8 mouse cellular contexts compared by ENCODE assay signal in genomic region chr1:133735995-133736652, GRCm38 (mm10). TPM values are rescaled to one million over a fixed set of nuclear protein-coding genes. Genes with fewer than 3 reads are reported as not detected.
DNase-seq lines count a peak whose midpoint lies in the region; ATAC-seq and TF ChIP-seq lines count a peak whose summit lies in the region.

No protein-coding gene starts in this region.

- intact Hi-C loops in heart, postnatal 36 days (cut with DNase I) = loop anchor here (1.0 to 5.0 kb wide), 4 partner anchors 63 to 371 kb away; no protein-coding TSS in a partner anchor

- TF ChIP-seq POLR2A in cerebellum, adult 2 months (IDR thresholded peaks at IDR 0.05; ENCODE audit: borderline replicate concordance, insufficient read depth, low read length) = no peak

- H3K9ac ChIP-seq in forebrain, embryonic 15.5 days (replicated peaks) = peak overlapping the region; percentile 87
- no peak overlapping the region for H3K9ac ChIP-seq in liver, postnatal 0 days (replicated peaks)

- no peaks in the 10 kb centered on the region for H3K36me3 ChIP-seq in forebrain, embryonic 15.5 days
- H3K36me3 ChIP-seq in liver, postnatal 0 days (replicated peaks; ENCODE audit: insufficient read depth, low read length) = peaks cover 68% of the 10 kb centered on the region

- H3K4me2 ChIP-seq in forebrain, embryonic 15.5 days (replicated peaks) = peak overlapping the region; percentile 58
- H3K4me2 ChIP-seq in liver, postnatal 0 days (ENCODE audit: low read depth, low read length) = no peak overlapping the region

- H3K9me3 ChIP-seq in forebrain, embryonic 15.5 days = no peaks in the 10 kb centered on the region
- no peaks in the 10 kb centered on the region for H3K9me3 ChIP-seq in liver, postnatal 0 days (ENCODE audit: low read length)

- peak; percentile 66 for DNase-seq in R1 (ENCODE audit: low read depth, low spot score)
- DNase-seq in cerebellum, adult 2 months = peak; percentile 73 to 77
- peak; percentile 57 to 63 for DNase-seq in heart, postnatal 36 days
- peak; percentile 72 to 79 for DNase-seq in layer of hippocampus, adult 2 months (ENCODE audit: low spot score in 2 of 2)
- peak; percentile 61 for DNase-seq in liver, postnatal 0 days
- DNase-seq in ovary, postnatal 14 days (ENCODE audit: low spot score) = peak; percentile 63
- peak; percentile 53 for DNase-seq in yolk sac, embryonic 10.5 days (ENCODE audit: low spot score)

- peaks cover 5% of the 10 kb centered on the region; the same call in 1 of the 2 replicates for H3K4me1 ChIP-seq in cerebellum, adult 2 months (ENCODE audit: control insufficient read depth, insufficient read depth, low read length)
- peaks cover 20% of the 10 kb centered on the region for H3K4me1 ChIP-seq in forebrain, embryonic 15.5 days
- H3K4me1 ChIP-seq in liver, postnatal 0 days (ENCODE audit: insufficient read depth) = no peaks in the 10 kb centered on the region

- TF ChIP-seq CTCF in cerebellum, adult 2 months (IDR thresholded peaks at IDR 0.05; ENCODE audit: borderline replicate concordance, insufficient read depth, low read depth, low read length) = peak; percentile 99
- peak; percentile 95 for TF ChIP-seq CTCF in layer of hippocampus, adult 2 months (conservative IDR thresholded peaks at IDR 0.05)
- peak; percentile 95 for TF ChIP-seq CTCF in liver, postnatal 0 days (IDR thresholded peaks at IDR 0.05; ENCODE audit: low read depth)

- H3K27me3 ChIP-seq in cerebellum, adult 2 months (ENCODE audit: control insufficient read depth, insufficient read depth, low read length) = no peaks in the 10 kb centered on the region
- H3K27me3 ChIP-seq in forebrain, embryonic 15.5 days = no peaks in the 10 kb centered on the region
- no peaks in the 10 kb centered on the region for H3K27me3 ChIP-seq in liver, postnatal 0 days (ENCODE audit: insufficient read depth, low read length)

- 24% methylated on average over 17 of the region's 17 CpGs for WGBS in cerebellum, adult 2 months
- WGBS in forebrain, embryonic 15.5 days = 16% methylated on average over 17 of the region's 17 CpGs
- 39% methylated on average over 17 of the region's 17 CpGs for WGBS in liver, postnatal 0 days (ENCODE audit: insufficient replicate concordance)

- no peak for TF ChIP-seq EP300 in liver, postnatal 0 days (IDR thresholded peaks at IDR 0.05; ENCODE audit: low read depth)

- no peak overlapping the region for H3K27ac ChIP-seq in cerebellum, adult 2 months (ENCODE audit: insufficient read depth, low read length)
- 0 out of 2 replicates have a peak overlapping the region, but pooled peaks have one; percentile 38 for H3K27ac ChIP-seq in forebrain, embryonic 15.5 days (replicated peaks)
- H3K27ac ChIP-seq in layer of hippocampus, adult 2 months = 0 out of 2 replicates have a peak overlapping the region, but pooled peaks have one; percentile 5
- no peak overlapping the region for H3K27ac ChIP-seq in liver, postnatal 0 days (ENCODE audit: low read depth)

- peak; percentile 93 for ATAC-seq in forebrain, embryonic 15.5 days (replicated peaks)
- ATAC-seq in liver, postnatal 0 days = peak; percentile 64

- no peak overlapping the region for H3K4me3 ChIP-seq in cerebellum, adult 2 months (replicated peaks; ENCODE audit: insufficient read depth, low read depth, low read length)
- peak overlapping the region; percentile 57 for H3K4me3 ChIP-seq in forebrain, embryonic 15.5 days
- peak overlapping the region; percentile 52 for H3K4me3 ChIP-seq in layer of hippocampus, adult 2 months
- H3K4me3 ChIP-seq in liver, postnatal 0 days (ENCODE audit: low read depth, low read length) = no peak overlapping the region

RNA-seq across cellular contexts. Expression of gene Lax1, which starts 46.2 kb away (rescaled TPM):
- 0.25 and 0.27 TPM in 2 replicates for polyA plus RNA-seq in cerebellum, adult 2 months (2012; rRNA removed)
- not detected in 2 replicates for polyA plus RNA-seq in forebrain, embryonic 15.5 days (2015; fragmentation: Nextera tagmentation; extraction: Ambion mirVana)
- total RNA-seq in heart, postnatal 36 days (2021) = under 1 TPM; 0.22 to 0.33 TPM
- total RNA-seq in layer of hippocampus, adult 2 months (2021) = under 1 TPM in 1 of 2 experiments, not detected in 1; 0.15 TPM
- polyA plus RNA-seq in liver, postnatal 0 days (2015; fragmentation: Nextera tagmentation; extraction: Ambion mirVana) = 0.66 and 1.1 TPM in 2 replicates

Comparison
In these comparisons a context has a peak if more than half of its experiments do, and no peak if none do; other contexts are left out.
1. H3K27ac ChIP-seq: peak in forebrain, embryonic 15.5 days (single experiment) and layer of hippocampus, adult 2 months (single experiment); none in cerebellum, adult 2 months (single experiment) and liver, postnatal 0 days (single experiment).
2. H3K4me3 ChIP-seq: peak in forebrain, embryonic 15.5 days (single experiment) and layer of hippocampus, adult 2 months (single experiment); none in cerebellum, adult 2 months (single experiment) and liver, postnatal 0 days (single experiment).
3. Peak in every context shown above with its lines, with median percentiles within 50 percentile points of each other: DNase-seq and CTCF ChIP-seq.